Mouse (Mus musculus) cortical plate, adult 2 months (tissue): ENCODE data around the gene Epha6.

Experiments used
- CTCF ChIP-seq: fragments of 200-500 bp; IDR thresholded peaks from 2 replicates; pipeline ENCODE4 v1.5.1; 2011; ENCODE audit warnings: mild to moderate bottlenecking, control low read depth, low read length; ENCODE audit not compliant: insufficient read depth; ENCODE audit errors: extremely low read depth
- POLR2A ChIP-seq: fragments of 200-500 bp; IDR thresholded peaks from 2 replicates; pipeline ENCODE4 v1.6.1; 2011; ENCODE audit warnings: mild to moderate bottlenecking, low read length, control low read depth; ENCODE audit not compliant: insufficient read depth; ENCODE audit errors: extremely low read depth

DNA sequence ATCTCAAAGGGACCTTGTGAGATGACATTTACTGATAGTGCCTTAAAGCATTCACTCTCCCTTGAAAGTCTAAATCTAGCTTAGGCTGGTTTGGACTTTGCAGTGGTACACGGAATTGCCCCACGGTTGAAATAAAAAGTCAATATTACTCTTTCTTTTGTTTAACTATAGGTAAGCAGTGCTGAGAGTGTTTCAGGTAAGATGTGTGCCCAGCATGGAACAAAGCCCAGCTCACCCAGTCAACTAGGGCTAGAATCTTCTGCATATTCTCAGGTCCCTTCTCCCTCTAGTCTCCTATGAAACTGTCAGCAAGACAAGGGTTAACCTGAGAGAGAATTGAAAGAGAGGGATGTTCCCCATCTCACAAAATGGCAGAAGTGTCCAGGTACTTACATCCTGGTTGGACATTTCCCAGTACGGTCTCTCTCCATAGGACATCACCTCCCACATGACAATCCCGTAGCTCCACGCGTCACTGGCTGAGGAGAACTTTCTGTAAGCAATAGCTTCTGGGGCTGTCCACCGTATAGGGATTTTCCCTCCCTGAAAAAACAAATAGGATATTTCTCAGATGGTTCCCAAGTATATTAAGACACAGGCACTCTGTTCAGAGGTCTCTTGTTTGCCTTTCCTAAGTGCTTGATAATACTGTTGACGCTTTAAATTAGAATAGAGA is 923.0 kb downstream of the Epha6 start:
- no peak for TF ChIP-seq POLR2A
- no peak for TF ChIP-seq CTCF
